Mouse (Mus musculus) neural tube, embryonic 14.5 days (tissue): ENCODE results near the gene Hdac11. TPM values are rescaled to one million over a fixed set of nuclear protein-coding genes. Genes with fewer than 3 reads are reported as not detected.

Source experiments
- ATAC-seq: fragments of 200-750 bp; cut with Nextera tagmentation; 2 replicates; pipeline ENCODE4 v1.8.0; 2017; ENCODE audit warnings: low read depth, mild to moderate bottlenecking, moderate TSS enrichment, moderate library complexity
- H3K27ac ChIP-seq: fragments of 300-500 bp; sonication (generic); 2 replicates; pipeline ENCODE4 v1.5.1; 2014; ENCODE audit warnings: low read depth, mild to moderate bottlenecking, control low read depth, low read length, moderate library complexity, mixed read lengths
- H3K27me3 ChIP-seq: fragments of 300-500 bp; sonication (generic); 2 replicates; pipeline ENCODE4 v1.6.1; 2014; ENCODE audit warnings: low read length; ENCODE audit not compliant: control insufficient read depth, insufficient read depth
- H3K36me3 ChIP-seq: fragments of 300-500 bp; sonication (generic); 2 replicates; pipeline ENCODE4 v1.6.1; 2014; ENCODE audit warnings: low read length, mixed read lengths; ENCODE audit not compliant: control insufficient read depth, insufficient read depth
- H3K4me1 ChIP-seq: fragments of 300-500 bp; sonication (generic); 2 replicates; pipeline ENCODE4 v1.6.1; 2014; ENCODE audit warnings: low read length; ENCODE audit not compliant: control insufficient read depth, insufficient read depth
- H3K4me2 ChIP-seq: fragments of 300-500 bp; sonication (generic); 2 replicates; pipeline ENCODE4 v1.6.1; 2014; ENCODE audit warnings: mild to moderate bottlenecking, low read depth, low read length, control low read depth
- H3K4me3 ChIP-seq: fragments of 300-500 bp; sonication (generic); 2 replicates; pipeline ENCODE4 v1.5.1; 2014; ENCODE audit warnings: low read depth, low read length, control low read depth, mixed read lengths
- H3K9ac ChIP-seq: fragments of 300-500 bp; sonication (generic); replicated peaks from 2 replicates; pipeline ENCODE4 v1.6.1; 2014; ENCODE audit warnings: low read depth, mild to moderate bottlenecking, control low read depth, low read length, mixed read lengths
- H3K9me3 ChIP-seq: fragments of 300-500 bp; sonication (generic); 2 replicates; pipeline ENCODE4 v1.6.1; 2016; ENCODE audit warnings: low read length; ENCODE audit not compliant: control insufficient read depth
- WGBS: fragments of 180-500 bp; shearing (Covaris S2); extraction: QIAGEN DNeasy Blood & Tissue Kit; methylation state at CpG from one replicate; pipeline ENCODE4 v1.1.7; 2014; 5-methylcytosine and 5-hydroxymethylcytosine counted together
- polyA plus RNA-seq: library from polyadenylated mRNA; unstranded; fragments of >200 nt; fragmentation: Nextera tagmentation; extraction: Ambion mirVana; gene quantifications from 2 replicates; pipeline ENCODE4 v1.2.1, GENCODE M21; 2014

Hdac11 gene
- polyA plus RNA-seq, 1 experiment from 2014 or later = 50.0 TPM

DNA sequence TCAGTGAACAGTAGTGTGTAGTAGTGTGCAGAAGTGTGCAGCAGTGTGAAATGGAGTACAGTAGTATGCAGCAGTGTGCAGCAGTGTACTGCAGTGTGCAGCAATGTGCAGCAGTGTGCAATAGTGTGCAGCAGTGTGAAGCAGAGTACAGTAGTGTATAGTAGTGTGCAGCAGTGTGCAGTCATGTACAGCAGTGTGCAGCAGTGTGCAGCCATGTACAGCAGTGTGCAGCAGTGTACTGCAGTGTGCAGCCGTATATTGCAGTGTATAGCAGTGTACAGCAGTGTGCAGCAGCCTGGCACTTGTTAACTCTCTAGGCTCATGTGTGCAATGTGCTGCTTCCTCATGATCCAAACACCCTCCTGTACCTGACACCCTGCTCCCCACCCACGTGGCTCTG, 42.0 kb downstream of the Hdac11 start:
- Histone ChIP-seq H3K4me1 (peaks cover 12% of the 10 kb centered on the region), H3K36me3 (no peaks in the 10 kb centered on the region), H3K4me3 (no peak overlapping the region), H3K27me3 (no peaks in the 10 kb centered on the region), H3K9me3 (no peaks in the 10 kb centered on the region), H3K27ac (no peak overlapping the region), H3K4me2 (no peak overlapping the region), H3K9ac (no peak overlapping the region)
- peak; percentile 57; the same call in 1 of the 2 replicates for ATAC-seq
- 49% methylated on average over 2 of the region's 2 CpGs for WGBS

- Histone ChIP-seq H3K9ac (no peak overlapping the region), H3K36me3 (no peaks in the 10 kb centered on the region)
Measured at GRCm38 (mm10) chr6:91200429-91201188, 44.1 kb downstream of the Hdac11 start.

DNA sequence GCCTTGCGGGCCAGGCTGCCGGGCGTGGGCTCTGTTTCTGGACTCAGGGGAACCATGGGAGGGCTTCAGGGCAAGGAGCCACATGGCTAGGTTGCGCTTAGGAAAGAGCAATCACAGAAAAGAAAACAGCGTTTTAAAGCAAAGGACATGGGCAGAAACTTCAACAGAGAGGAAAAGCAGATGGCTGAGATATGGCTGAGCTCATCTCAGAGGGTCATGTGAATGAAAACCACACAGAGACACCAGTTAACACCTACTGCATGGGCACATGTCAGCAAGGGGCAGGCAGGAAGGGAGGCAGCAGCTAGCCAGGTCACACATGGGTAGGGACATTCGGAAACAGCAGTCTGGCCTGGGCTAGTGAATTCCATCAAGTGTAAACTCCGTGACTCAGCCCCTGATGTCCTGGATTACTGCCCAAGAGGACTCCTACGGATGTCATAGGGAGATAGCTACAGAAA, 45.4 kb downstream of the Hdac11 start:
- no peak for ATAC-seq
- Histone ChIP-seq H3K36me3 (no peaks in the 10 kb centered on the region), H3K9me3 (no peaks in the 10 kb centered on the region), H3K4me2 (no peak overlapping the region), H3K4me1 (peaks cover 12% of the 10 kb centered on the region), H3K27me3 (no peaks in the 10 kb centered on the region), H3K4me3 (no peak overlapping the region), H3K9ac (no peak overlapping the region), H3K27ac (no peak overlapping the region)
- 74% methylated on average over 8 of the region's 8 CpGs for WGBS

More at GRCm38 (mm10) chr6:91200429-91201188, 44.1 kb downstream of the Hdac11 start:
- 33% methylated on average over 8 of the region's 8 CpGs for WGBS
- Histone ChIP-seq H3K4me2 (no peak overlapping the region), H3K27ac (peak overlapping the region; percentile 76), H3K27me3 (no peaks in the 10 kb centered on the region), H3K4me1 (peaks cover 12% of the 10 kb centered on the region), H3K9me3 (no peaks in the 10 kb centered on the region), H3K4me3 (no peak overlapping the region)
- peak; percentile 82 for ATAC-seq

GRCm38 (mm10) chr6:91202571-91202970, 46.1 kb downstream of the Hdac11 start:
- WGBS = 86% methylated on average over 4 of the region's 4 CpGs
- Histone ChIP-seq H3K4me1 (peaks cover 12% of the 10 kb centered on the region), H3K4me2 (no peak overlapping the region), H3K9me3 (no peaks in the 10 kb centered on the region), H3K36me3 (no peaks in the 10 kb centered on the region), H3K27ac (no peak overlapping the region), H3K4me3 (no peak overlapping the region), H3K9ac (no peak overlapping the region), H3K27me3 (no peaks in the 10 kb centered on the region)
- ATAC-seq = no peak

- Histone ChIP-seq H3K4me3 (no peak overlapping the region), H3K36me3 (no peaks in the 10 kb centered on the region), H3K4me2 (no peak overlapping the region), H3K9ac (no peak overlapping the region), H3K27ac (no peak overlapping the region), H3K4me1 (peaks cover 7% of the 10 kb centered on the region; the same call in 1 of the 2 replicates), H3K27me3 (no peaks in the 10 kb centered on the region), H3K9me3 (no peaks in the 10 kb centered on the region)
- no peak for ATAC-seq
- WGBS = 70% methylated on average over 3 of the region's 3 CpGs
Measured at GRCm38 (mm10) chr6:91205346-91205745, 48.9 kb downstream of the Hdac11 start.

DNA sequence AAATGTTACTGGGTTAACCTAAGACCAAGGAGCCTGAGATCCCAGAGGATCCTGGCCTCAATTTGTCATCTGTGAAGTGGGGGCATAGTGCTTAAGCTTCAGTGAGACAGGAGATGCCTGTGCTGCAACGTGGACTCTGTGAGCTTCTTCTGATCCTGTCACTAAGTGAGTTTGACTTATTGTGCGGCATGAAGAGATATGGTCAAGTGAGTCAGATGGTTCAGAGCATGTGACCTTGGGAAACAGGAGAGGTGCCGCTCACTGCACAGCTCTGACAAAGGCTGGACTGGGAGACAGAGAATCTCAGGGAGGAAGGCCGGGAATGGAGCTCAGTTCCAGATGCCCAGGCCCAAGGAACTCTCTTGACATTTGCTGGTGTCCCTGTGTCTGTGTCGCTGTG, 49.3 kb downstream of the Hdac11 start:
- no peak for ATAC-seq
- WGBS = 76% methylated on average over 5 of the region's 5 CpGs

GRCm38 (mm10) chr6:91207491-91207890, 51.0 kb downstream of the Hdac11 start:
- Histone ChIP-seq H3K9ac (no peak overlapping the region), H3K27me3 (no peaks in the 10 kb centered on the region), H3K27ac (no peak overlapping the region), H3K4me2 (no peak overlapping the region), H3K4me1 (no peaks in the 10 kb centered on the region), H3K9me3 (no peaks in the 10 kb centered on the region), H3K36me3 (no peaks in the 10 kb centered on the region), H3K4me3 (no peak overlapping the region)
- 37% methylated on average over 3 of the region's 3 CpGs for WGBS
- ATAC-seq = no peak

More for the DNA sequence above, 49.3 kb downstream of the Hdac11 start:
- no peaks in the 10 kb centered on the region for H3K9me3 ChIP-seq
- no peak overlapping the region for H3K4me2 ChIP-seq
- no peaks in the 10 kb centered on the region for H3K36me3 ChIP-seq
- H3K4me3 ChIP-seq = no peak overlapping the region
- H3K27me3 ChIP-seq = no peaks in the 10 kb centered on the region
- H3K9ac ChIP-seq = no peak overlapping the region
- 0 out of 2 replicates have a peak, but pooled peaks cover 2% of the 10 kb centered on the region for H3K4me1 ChIP-seq
- no peak overlapping the region for H3K27ac ChIP-seq

DNA sequence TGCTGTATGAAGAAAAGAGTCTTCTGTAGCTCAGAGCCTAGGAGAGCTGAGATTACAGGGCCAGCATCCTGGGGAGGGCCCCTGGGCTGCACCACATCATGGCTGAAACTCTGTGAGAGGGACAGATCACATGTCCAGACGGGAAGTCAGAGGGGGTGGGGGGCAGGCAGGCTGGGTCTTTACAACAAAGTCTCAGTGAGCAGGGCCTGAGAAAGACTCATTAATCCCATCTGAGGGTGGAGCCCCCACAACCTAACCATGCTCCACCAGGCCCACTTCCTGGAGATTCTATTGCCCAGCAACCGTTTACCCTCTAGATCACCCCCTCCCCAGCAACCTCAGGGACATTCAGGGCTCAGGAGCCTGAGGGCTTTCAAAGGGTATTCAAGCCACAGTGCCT, 53.3 kb downstream of the Hdac11 start:
- peaks cover 5% of the 10 kb centered on the region; the same call in 1 of the 2 replicates for H3K4me1 ChIP-seq
- H3K4me3 ChIP-seq = no peak overlapping the region
- H3K36me3 ChIP-seq = no peaks in the 10 kb centered on the region
- ATAC-seq = no peak
- no peak overlapping the region for H3K9ac ChIP-seq
- H3K27ac ChIP-seq = no peak overlapping the region
- H3K4me2 ChIP-seq = no peak overlapping the region
- WGBS = 24% methylated on average over 2 of the region's 2 CpGs
- no peaks in the 10 kb centered on the region for H3K27me3 ChIP-seq
- H3K9me3 ChIP-seq = no peaks in the 10 kb centered on the region

DNA sequence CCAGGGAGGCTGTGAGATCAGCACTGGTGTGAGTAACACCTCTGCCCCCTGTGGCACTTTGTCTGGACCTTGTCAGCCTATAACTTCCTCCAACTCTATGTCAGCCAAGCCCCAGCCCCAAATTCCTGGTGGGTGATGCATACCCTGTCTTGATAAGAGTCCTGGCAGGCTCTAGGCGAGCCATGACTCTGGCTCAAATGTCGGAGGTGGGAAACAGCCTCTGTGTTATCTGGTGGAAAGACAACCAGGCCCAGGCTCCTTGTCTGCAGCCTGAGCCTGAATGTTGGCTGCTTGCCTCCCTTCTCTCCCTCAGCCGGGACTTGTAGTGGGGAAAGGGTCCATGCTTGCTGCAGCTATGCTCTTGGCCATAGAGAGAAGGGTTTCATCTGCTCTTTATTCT, 54.4 kb downstream of the Hdac11 start:
- H3K27me3 ChIP-seq = no peaks in the 10 kb centered on the region
- no peak for ATAC-seq
- 91% methylated on average over 3 of the region's 3 CpGs for WGBS

More for the DNA sequence above, 54.4 kb downstream of the Hdac11 start:
- Histone ChIP-seq H3K36me3 (no peaks in the 10 kb centered on the region), H3K27ac (no peak overlapping the region), H3K4me3 (no peak overlapping the region), H3K4me1 (peaks cover 5% of the 10 kb centered on the region; the same call in 1 of the 2 replicates), H3K9ac (no peak overlapping the region), H3K4me2 (no peak overlapping the region), H3K9me3 (no peaks in the 10 kb centered on the region)
